Mouse (Mus musculus): Measurements from ENCODE around the gene Rexo4.

The Rexo4 gene

DNA sequence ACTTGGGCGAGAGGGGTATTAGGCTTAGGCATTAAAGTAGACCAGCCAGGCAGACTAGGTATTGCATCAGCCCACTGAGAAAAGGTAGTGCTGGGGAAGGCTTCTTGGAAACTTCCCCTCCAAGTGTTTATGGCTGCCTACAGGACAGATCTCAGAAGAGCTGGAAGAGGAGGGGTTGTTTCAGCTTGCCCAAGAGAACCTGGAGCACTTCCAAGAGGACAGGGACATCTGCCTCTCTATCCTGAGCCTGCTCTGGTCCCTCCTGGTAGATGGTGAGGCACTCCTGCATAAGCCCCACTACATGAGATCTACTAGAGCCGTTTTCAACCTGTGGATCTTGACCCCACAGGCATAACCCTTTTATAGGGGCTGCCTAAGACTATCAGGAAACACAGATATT lies 13.8 kb downstream of the Rexo4 start:
- DNase-seq (ENCODE audit: low spot score in 2 of 2), result no peak

- DNase-seq (ENCODE audit: low spot score in 2 of 2), result no peak
These were observed 20.9 kb downstream of the Rexo4 start for GRCm38 (mm10) chr2:26943253-26943652.

DNA sequence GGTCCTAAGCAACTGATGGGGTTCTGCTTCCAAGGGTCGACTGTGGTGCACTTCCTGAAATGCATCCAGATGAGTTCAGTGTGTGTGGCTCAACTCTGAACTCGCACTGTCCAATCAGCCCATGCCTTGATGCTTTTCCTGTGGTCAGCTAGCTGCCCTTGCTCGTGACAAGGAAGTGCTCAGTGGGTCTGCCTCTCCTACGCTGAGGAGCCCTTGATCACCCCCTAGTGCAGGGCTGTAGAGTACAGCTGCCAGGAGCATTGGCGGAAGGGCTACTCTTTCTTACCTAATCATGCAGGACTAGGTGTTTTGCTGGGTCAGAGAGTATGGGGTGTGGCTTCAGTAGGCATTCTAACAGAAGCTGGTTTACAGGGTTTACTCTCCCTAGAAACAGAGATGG lies 22.6 kb downstream of the Rexo4 start:
- DNase-seq (ENCODE audit: low spot score in 2 of 2), result no peak

- DNase-seq (ENCODE audit: low spot score in 2 of 2), result no peak
These were observed 27.8 kb downstream of the Rexo4 start for GRCm38 (mm10) chr2:26936425-26936824.

DNA sequence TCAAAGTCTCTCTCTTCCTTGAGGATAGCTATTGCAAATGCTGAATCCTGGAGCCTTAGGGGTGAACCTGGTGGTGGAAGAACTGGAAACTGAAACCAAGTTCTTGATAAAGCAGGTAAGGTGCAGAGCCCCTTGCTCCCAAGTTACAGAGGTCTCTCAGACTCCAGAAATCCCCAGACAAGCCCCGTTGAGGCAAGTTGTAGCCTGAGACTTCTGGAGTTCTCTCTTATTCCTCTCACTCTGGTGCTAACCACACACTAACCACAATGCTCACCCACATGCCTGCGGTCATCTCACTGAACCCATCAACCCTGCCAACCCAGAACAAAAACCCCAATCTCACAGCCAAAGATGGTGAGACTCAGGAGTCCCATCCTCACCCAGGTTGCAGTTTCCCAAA lies 28.9 kb downstream of the Rexo4 start:
- DNase-seq (ENCODE audit: low spot score in 2 of 2), result peak in 1 of 2 experiments; percentile 33

GRCm38 (mm10) chr2:26933304-26934055 lies 30.7 kb downstream of the Rexo4 start, which contains the start of the genes Surf4 and Stkld1:
Surf4 (minus strand) TSS chr2:26933928.
Stkld1 (plus strand) TSS chr2:26934047.
- peak; percentile 97 for DNase-seq (ENCODE audit: low spot score in 2 of 2)

GRCm38 (mm10) chr2:26932473-26933303 lies 31.5 kb downstream of the Rexo4 start:
- DNase-seq (ENCODE audit: low spot score in 2 of 2), result peak in 1 of 2 experiments; percentile 42

DNA sequence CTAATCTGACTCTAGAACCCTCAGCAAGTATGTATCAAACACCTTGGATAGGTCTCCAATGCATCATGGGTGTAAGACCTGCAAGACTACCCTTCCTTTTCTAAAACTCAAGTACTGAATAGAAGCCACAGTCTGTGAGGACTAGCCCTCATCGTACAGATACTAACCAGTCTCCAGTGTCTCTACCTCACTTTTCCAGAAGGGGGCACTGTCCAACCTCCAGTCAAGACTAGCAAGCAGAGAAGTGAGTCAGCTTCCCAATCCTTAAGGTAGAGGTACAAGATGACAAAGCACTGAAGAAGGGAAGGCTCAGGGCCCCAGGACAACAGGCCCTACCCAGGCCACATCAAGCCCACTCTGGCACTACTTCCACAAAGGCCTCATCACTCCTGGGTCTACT lies 33.8 kb downstream of the Rexo4 start:
- DNase-seq (ENCODE audit: low spot score in 2 of 2), result peak; percentile 67 to 74

DNA sequence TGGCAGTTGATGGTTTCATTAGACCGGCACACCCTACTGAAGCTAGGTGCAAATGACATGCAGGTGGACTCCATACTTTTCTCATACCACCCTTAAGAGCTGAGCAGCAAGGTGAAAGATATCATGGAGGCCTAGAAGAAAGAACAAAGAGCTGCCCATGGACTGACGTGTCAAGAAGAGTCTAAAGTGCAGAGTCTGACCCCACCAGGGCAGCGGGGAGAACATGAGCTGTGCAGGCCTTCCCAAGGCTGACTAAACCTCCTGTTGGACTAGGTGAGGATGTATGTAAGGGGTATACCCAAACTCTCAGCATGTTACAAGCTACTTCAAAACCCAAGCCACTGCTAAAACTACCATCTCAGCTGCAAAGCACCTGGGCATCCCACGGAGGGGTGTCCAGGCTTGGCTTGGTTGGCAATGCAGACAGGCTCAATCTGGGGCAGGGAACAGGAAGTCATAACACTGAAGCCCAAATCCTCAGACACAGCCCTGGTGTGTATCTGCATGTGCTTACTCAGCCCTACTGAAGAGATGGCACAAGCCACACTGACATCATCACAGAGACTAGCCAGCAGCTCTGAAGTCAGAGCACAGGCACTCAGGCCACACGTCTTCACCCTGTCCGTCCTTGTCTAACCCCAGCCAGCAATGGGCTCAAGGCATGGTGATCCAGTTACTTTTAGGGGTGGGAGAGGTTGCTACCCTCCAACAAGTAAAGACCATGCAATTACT lies 36.3 kb downstream of the Rexo4 start:
- DNase-seq (ENCODE audit: low spot score in 2 of 2), result no peak

DNA sequence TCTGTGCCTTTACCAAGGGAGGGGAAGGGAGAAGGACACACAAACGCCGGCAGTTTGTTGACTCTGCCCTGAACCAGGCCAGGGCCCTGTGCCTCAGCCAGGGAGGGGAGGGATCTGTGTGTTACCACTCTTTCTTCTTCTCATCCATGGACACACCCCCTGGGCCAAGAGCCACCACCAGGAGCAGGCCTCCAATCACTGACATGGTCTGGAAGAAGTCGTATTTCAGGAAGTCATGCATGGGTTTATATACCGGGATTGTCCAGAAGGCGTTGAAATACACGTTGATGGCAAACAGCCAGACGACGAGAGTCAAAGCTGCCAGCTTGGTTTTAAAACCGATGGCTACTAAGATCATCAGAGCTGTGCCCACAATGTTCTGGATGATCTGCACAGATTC lies 42.4 kb downstream of the Rexo4 start:
- DNase-seq (ENCODE audit: low spot score in 2 of 2), result no peak

DNA sequence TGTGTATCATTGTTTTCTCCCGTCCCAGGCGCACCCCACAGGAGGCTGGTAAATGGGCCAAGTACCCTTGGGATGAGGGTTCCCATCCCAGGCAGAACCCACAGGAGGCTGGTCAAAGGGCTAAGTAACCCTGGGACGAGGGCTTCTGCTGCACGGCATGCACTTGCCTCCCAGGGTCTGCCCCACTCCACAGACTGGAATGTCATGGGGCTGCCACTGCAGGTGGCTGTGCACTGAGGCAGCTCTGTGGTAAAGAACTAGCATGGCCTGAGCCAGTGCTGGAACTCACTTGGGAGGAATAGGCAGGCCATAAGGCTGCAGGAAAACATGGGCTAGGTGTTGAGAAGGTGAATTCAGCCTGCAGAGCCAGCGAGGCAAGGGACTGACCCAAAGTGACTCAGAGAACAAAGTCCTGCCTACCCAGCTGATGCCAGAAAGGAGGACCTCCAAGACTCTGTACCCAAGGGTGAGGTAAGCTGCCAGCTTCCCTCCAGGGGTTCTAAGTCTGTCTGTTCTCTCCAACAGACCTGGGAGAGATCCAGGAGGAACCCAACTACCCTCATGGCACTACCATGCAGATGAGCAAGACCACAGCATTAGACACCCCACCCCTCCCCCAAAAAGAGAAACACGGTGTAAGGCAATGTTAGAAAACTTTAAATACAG lies 43.9 kb downstream of the Rexo4 start:
- DNase-seq (ENCODE audit: low spot score in 2 of 2), result no peak

DNA sequence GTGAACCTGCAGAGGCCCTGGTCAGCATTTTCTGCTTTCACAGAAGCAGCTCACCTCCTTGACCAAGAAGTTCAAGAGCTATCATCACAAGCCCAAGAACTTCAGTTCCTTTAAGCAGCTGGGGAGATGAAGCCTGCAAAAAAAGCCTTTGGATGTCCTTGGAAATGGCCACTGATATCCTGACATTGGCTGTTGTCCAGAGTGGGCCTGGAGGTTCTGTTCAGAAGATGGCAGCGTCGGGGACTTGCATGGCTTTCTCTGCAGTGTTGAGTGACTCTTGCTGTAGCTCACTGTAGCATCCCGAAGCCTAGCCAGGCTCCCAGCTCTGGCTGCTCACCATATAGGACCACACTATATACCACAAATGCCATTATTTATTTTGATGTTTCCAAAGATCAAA lies 44.5 kb downstream of the Rexo4 start:
- no peak for DNase-seq (ENCODE audit: low spot score in 2 of 2)

DNA sequence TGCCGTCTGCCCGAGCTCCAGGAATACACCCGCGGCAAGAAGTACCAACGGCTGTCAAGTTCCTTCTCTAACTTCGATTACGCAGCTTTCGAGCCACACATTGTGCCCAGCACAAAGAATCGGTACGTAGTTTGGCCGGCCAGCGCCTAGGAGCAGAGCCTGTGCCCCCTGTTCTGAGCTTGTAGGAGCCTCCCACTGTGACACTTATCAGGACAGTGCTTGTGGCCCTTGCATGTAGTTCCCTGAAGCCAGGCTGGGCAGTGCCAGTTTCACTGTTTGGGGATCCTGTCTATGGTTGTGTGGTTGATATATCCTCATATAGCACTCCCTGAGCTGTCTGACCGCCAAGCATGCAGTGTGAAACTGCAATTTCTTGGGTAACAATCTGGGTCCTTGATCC lies 47.4 kb downstream of the Rexo4 start:
- no peak for DNase-seq (ENCODE audit: low spot score in 2 of 2)

DNA sequence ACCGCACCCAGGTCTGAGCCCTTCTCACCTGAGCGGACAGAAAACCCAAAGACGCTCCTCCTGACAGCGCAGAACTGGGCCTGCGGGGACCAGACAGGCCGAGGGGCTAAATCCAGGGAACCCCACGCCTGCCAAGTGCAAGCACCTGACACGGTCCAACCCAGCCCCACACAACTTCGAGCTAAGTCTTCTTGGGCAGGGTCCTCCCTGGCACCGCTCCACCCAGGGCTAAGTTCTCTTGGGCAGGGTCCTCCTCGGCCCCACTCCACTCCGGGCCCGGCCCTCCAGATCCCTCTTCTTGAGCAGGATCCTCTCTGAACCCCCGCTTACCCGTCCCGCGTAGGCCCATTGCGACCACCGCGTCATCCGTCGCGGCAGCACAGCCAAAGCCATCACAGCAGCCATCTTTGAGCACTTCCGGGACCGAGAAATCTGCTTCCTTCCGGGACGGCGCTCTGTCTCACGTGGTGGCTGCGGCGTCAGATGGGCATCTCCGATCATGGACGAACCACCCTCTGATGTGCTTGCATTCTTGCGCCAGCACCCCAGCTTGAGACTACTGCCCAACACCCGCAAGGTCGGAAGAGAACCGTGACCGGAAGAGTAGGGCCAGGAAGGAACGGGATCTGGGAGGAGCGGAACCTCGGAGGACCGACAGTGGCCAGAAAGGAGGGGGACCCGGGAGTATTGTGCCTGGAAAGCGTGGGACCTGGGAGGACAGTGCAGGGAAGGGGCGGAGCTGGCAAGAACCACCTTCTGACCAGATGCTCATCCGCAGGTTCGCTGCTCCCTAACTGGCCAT lies 48.1 kb downstream of the Rexo4 start, which contains the start of the genes Surf2 and Surf1:
Surf2 (plus strand) TSS at position 441 of the 802 bp plus-strand sequence.
Surf1 (minus strand) TSS at position 604 of the 802 bp plus-strand sequence.
- DNase-seq (ENCODE audit: low spot score in 2 of 2), result peak; percentile 74 to 78

GRCm38 (mm10) chr2:26914148-26914941 lies 49.8 kb downstream of the Rexo4 start:
- no peak for DNase-seq (ENCODE audit: low spot score in 2 of 2)

DNA sequence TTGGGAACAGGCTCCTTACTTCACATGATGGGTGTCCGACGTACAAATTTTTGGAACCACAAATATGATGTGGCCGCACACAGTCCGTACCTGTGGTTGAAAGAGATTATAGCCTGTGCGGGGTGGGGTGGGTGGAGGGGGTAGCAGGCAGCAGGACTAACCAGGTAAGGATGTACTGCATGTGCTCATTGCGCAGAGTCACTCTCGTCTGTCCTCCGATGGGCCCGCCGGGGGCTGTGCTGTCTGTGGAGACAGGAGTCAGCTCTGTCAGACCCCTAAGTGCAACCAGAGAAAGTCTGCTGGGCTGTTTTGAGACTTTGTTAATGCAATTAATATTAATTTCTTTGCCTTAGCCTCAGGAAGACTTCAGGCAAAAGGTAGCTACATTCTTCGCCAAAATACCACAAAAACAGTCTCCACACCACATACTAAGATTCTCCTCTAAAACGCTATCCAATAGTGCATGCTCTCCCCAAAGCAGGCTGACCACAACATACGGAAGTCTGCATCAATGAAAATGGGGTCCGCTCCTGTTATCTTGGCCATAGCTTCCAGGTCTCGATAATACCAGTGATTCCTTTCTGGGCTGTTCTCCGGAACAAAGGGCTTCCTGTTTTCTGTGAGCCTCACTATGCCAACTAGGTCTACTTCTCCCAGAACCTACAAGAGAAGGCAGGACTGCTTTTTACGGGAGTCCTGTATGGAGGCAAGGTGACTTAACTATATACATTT lies 50.6 kb downstream of the Rexo4 start:
- no peak for DNase-seq (ENCODE audit: low spot score in 2 of 2)

DNA sequence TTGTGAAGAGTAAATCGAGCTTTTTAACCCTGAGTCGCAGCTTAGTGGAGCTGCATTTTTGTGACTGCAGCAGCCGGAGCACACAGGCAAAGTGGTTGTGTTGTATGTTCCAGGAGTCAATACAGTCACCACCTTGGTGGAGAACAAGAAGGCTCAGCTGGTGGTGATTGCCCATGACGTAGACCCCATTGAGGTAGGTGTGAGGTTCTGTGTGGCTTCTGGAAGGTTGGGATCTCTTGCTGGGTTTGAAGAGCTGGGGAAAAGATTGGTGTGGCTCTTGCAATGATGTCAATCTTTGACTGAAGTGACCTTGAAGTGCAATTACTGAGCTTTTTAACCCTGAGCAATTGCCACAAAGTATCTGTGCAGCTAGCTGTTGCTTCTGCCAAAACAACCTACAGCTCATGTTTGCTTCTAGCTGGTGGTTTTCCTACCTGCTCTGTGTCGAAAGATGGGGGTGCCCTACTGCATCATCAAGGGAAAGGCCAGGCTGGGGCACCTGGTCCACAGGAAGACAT lies 51.9 kb downstream of the Rexo4 start:
- DNase-seq (ENCODE audit: low spot score in 2 of 2), result no peak

DNA sequence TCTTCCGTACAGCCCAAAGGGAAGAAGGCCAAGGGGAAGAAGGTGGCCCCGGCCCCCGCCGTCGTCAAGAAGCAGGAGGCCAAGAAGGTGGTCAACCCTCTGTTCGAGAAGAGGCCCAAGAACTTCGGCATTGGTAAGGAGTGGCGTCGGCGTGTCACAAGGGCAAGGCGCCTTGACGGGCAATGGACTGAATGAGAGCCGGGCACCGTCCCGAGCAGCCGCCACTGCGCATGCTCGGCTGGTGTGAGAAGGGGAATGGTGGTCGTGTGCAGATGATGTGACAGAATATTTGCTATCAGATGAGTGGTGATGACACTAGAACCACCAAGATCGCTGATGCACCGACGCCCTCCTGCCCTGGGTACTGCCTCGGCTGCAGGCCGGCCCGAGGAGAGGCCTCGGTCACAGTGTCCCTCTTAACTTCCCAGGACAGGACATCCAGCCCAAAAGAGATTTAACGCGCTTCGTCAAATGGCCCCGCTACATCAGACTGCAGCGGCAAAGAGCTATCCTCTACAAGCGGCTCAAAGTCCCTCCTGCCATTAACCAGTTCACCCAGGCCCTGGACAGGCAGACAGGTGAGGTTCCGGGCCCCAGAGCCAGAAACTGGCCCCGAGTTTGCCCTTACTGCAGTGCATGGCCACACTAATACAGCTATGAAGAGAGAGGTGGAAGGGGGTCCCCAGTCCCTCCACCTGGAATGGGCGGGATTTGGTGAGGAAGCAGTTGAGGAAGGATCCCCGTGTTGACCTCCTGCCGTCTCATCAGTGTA lies 53.0 kb downstream of the Rexo4 start:
- DNase-seq (ENCODE audit: low spot score in 2 of 2), result peak; percentile 40 to 52
